In the genomic region with DNA sequence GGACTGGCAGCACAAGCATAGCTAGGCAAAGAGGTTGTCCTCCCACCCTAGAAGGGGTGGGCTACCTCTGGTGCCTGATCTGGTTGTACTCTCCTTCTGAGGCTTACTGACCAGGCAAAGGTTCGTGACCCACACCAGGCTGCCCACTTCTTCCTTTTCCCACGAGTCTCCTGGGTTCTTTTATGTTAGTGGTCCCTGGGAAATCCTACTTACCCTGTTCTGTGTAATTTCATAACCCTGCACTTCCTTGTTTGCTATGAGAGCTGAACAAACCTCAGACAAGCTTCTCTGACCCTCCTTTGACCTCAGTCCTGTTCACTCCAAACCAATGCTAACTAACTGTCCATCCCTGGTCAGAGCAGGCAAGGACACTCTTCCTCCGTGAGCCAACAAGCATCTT, we compare ENCODE assay signal across 13 mouse cellular contexts. TPM values are rescaled to one million over a fixed set of nuclear protein-coding genes. Genes with fewer than 3 reads are reported as not detected.
DNase-seq lines count a peak whose midpoint lies in the region; ATAC-seq and TF ChIP-seq lines count a peak whose summit lies in the region.
"Had no signal": no experiment of that assay in that cellular context is flagged by ENCODE, and none has a peak within 500 bp of the region (broad histone marks: within the 10 kb centered on the region; RNA-seq: fewer than 3 reads in every experiment).

No protein-coding gene starts in this region.

- no peak overlapping the region for H3K4me2 ChIP-seq in forebrain, embryonic 11.5 days (ENCODE audit: low read depth, low read length, severe bottlenecking)
- no peak overlapping the region for H3K4me2 ChIP-seq in kidney, postnatal 0 days (ENCODE audit: low read length)
- no peak overlapping the region for H3K4me2 ChIP-seq in embryonic facial prominence, embryonic 12.5 days (replicated peaks)
- no peak overlapping the region for H3K4me2 ChIP-seq in limb, embryonic 14.5 days (replicated peaks; ENCODE audit: low read depth, low read length, severe bottlenecking)

- H3K9ac ChIP-seq in forebrain, embryonic 11.5 days (ENCODE audit: low read length), result no peak overlapping the region
- H3K9ac ChIP-seq in kidney, postnatal 0 days (ENCODE audit: low read depth, low read length), result no peak overlapping the region
- H3K9ac ChIP-seq in embryonic facial prominence, embryonic 12.5 days, result no peak overlapping the region
- H3K9ac ChIP-seq in limb, embryonic 14.5 days (ENCODE audit: low read depth, low read length, severe bottlenecking), result no peak overlapping the region

- no peak for DNase-seq in forebrain, embryonic 10.5 days (ENCODE audit: extremely low spot score, low spot score)
- no peak for DNase-seq in forebrain, embryonic 11.5 days (ENCODE audit: low spot score)
- DNase-seq in kidney, postnatal 0 days (ENCODE audit: low spot score), result no peak
- DNase-seq in kidney, postnatal 36 days, result no peak
- DNase-seq in limb, embryonic 14.5 days (ENCODE audit: low spot score), result no peak
- DNase-seq in right cerebral cortex, postnatal 36 days (ENCODE audit: low spot score in 2 of 2), result no peak
- DNase-seq in thymus, postnatal 25 days, result no peak
- DNase-seq: adrenal gland, adult 8-10 months; cerebellum, adult 11 months; left cerebral cortex, postnatal 4 days; midbrain, embryonic 14.5 days; right cerebral cortex, postnatal 4 days had no signal

- H3K36me3 ChIP-seq in forebrain, embryonic 10.5 days (replicated peaks), result peaks cover 51% of the 10 kb centered on the region
- no peaks in the 10 kb centered on the region; the same call in 1 of the 2 replicates for H3K36me3 ChIP-seq in forebrain, embryonic 11.5 days (ENCODE audit: control insufficient read depth, insufficient read depth, low read length)
- H3K36me3 ChIP-seq in kidney, postnatal 0 days (ENCODE audit: insufficient read depth, low read length), result peaks cover 21% of the 10 kb centered on the region
- H3K36me3 ChIP-seq in embryonic facial prominence, embryonic 12.5 days, result peaks cover 18% of the 10 kb centered on the region
- H3K36me3 ChIP-seq in limb, embryonic 14.5 days (ENCODE audit: control insufficient read depth, insufficient read depth, low read length), result peaks cover 15% of the 10 kb centered on the region

- peak overlapping the region; percentile 57; the same call in 1 of the 2 replicates for H3K27ac ChIP-seq in forebrain, embryonic 10.5 days
- H3K27ac ChIP-seq in forebrain, embryonic 11.5 days (ENCODE audit: low read depth, low read length), result no peak overlapping the region
- peak overlapping the region; percentile 86 for H3K27ac ChIP-seq in kidney, postnatal 0 days
- H3K27ac ChIP-seq in embryonic facial prominence, embryonic 12.5 days, result peak overlapping the region; percentile 81
- H3K27ac ChIP-seq in limb, embryonic 14.5 days (replicated peaks; ENCODE audit: low read depth, low read length), result peak overlapping the region; percentile 78

- ATAC-seq in forebrain, embryonic 11.5 days (replicated peaks; ENCODE audit: low FRiP score), result no peak
- no peak for ATAC-seq in kidney, postnatal 0 days (replicated peaks; ENCODE audit: low FRiP score, low read depth)
- no peak for ATAC-seq in embryonic facial prominence, embryonic 12.5 days (ENCODE audit: insufficient number of reproducible peaks, insufficient read depth, low FRiP score, low TSS enrichment)
- ATAC-seq in limb, embryonic 14.5 days (ENCODE audit: low FRiP score, low read depth), result no peak

- peaks cover 58% of the 10 kb centered on the region for H3K4me1 ChIP-seq in forebrain, embryonic 10.5 days
- no peaks in the 10 kb centered on the region; the same call in 1 of the 2 replicates for H3K4me1 ChIP-seq in forebrain, embryonic 11.5 days (replicated peaks; ENCODE audit: control insufficient read depth, insufficient read depth, low read length)
- H3K4me1 ChIP-seq in kidney, postnatal 0 days (replicated peaks; ENCODE audit: insufficient read depth, low read length), result peaks cover 21% of the 10 kb centered on the region; the same call in 1 of the 2 replicates
- H3K4me1 ChIP-seq in embryonic facial prominence, embryonic 12.5 days, result peaks cover 62% of the 10 kb centered on the region
- peaks cover 76% of the 10 kb centered on the region for H3K4me1 ChIP-seq in limb, embryonic 14.5 days (ENCODE audit: control insufficient read depth, insufficient read depth, low read length)

- no peak overlapping the region for H3K4me3 ChIP-seq in forebrain, embryonic 10.5 days
- H3K4me3 ChIP-seq in forebrain, embryonic 11.5 days (ENCODE audit: low read depth, low read length), result no peak overlapping the region
- H3K4me3 ChIP-seq in kidney, postnatal 0 days (replicated peaks; ENCODE audit: low read depth, low read length), result no peak overlapping the region
- H3K4me3 ChIP-seq in embryonic facial prominence, embryonic 12.5 days, result no peak overlapping the region
- H3K4me3 ChIP-seq in limb, embryonic 14.5 days (replicated peaks; ENCODE audit: low read length), result no peak overlapping the region

- no peak for TF ChIP-seq CTCF in kidney, postnatal 0 days (IDR thresholded peaks at IDR 0.05; ENCODE audit: low read depth)

- H3K9me3 ChIP-seq in forebrain, embryonic 10.5 days, result no peaks in the 10 kb centered on the region
- no peaks in the 10 kb centered on the region for H3K9me3 ChIP-seq in forebrain, embryonic 11.5 days (ENCODE audit: control insufficient read depth, low read length)
- H3K9me3 ChIP-seq in kidney, postnatal 0 days (replicated peaks; ENCODE audit: low read length), result no peaks in the 10 kb centered on the region
- H3K9me3 ChIP-seq in embryonic facial prominence, embryonic 12.5 days, result no peaks in the 10 kb centered on the region
- no peaks in the 10 kb centered on the region for H3K9me3 ChIP-seq in limb, embryonic 14.5 days (ENCODE audit: control insufficient read depth, low read length)

- no peaks in the 10 kb centered on the region for H3K27me3 ChIP-seq in forebrain, embryonic 10.5 days (ENCODE audit: poor library complexity, severe bottlenecking)
- H3K27me3 ChIP-seq in forebrain, embryonic 11.5 days (ENCODE audit: control insufficient read depth, insufficient read depth, low read length), result no peaks in the 10 kb centered on the region
- no peaks in the 10 kb centered on the region for H3K27me3 ChIP-seq in kidney, postnatal 0 days (ENCODE audit: insufficient read depth, low read length)
- H3K27me3 ChIP-seq in embryonic facial prominence, embryonic 12.5 days, result no peaks in the 10 kb centered on the region
- no peaks in the 10 kb centered on the region for H3K27me3 ChIP-seq in limb, embryonic 14.5 days (ENCODE audit: control insufficient read depth, insufficient read depth, low read length)

- 80% methylated on average over 3 of the region's 3 CpGs for WGBS in forebrain, embryonic 10.5 days
- 77% methylated on average over 3 of the region's 3 CpGs for WGBS in forebrain, embryonic 11.5 days
- WGBS in kidney, postnatal 0 days, result 60% methylated on average over 3 of the region's 3 CpGs
- WGBS in embryonic facial prominence, embryonic 12.5 days, result 55% methylated on average over 3 of the region's 3 CpGs
- WGBS in limb, embryonic 14.5 days, result 49% methylated on average over 3 of the region's 3 CpGs

- TF ChIP-seq POLR2A in limb, embryonic 14.5 days (IDR thresholded peaks at IDR 0.05; ENCODE audit: borderline replicate concordance, extremely low read depth, insufficient read depth, insufficient read length), result no peak

RNA-seq across cellular contexts. Expression of a gene that starts 28.3 kb away (rescaled TPM):
- 0.12 and 0.21 TPM in 2 replicates for polyA plus RNA-seq in forebrain, embryonic 10.5 days (2016; fragmentation: Nextera tagmentation; extraction: Ambion mirVana)
- 0.86 and 1.1 TPM in 2 replicates for polyA plus RNA-seq in forebrain, embryonic 11.5 days (2014; fragmentation: Nextera tagmentation; extraction: Ambion mirVana)
- polyA plus RNA-seq in kidney, postnatal 0 days (2015; fragmentation: Nextera tagmentation; extraction: Ambion mirVana), result 18.5 and 26.9 TPM in 2 replicates
- 39.2 and 44.8 TPM in 2 replicates for polyA plus RNA-seq in embryonic facial prominence, embryonic 12.5 days (2016; fragmentation: Nextera tagmentation; extraction: Ambion mirVana)
- polyA plus RNA-seq in limb, embryonic 14.5 days (2012; rRNA removed), result 90.8 and 125 TPM in 2 replicates
- 21.4 and 24.6 TPM in 2 replicates for polyA plus RNA-seq in limb, embryonic 14.5 days (2014; fragmentation: Nextera tagmentation; extraction: Ambion mirVana)

RNA-seq across cellular contexts. Expression of a gene that starts 37.6 kb away (rescaled TPM):
- polyA plus RNA-seq in forebrain, embryonic 10.5 days (2016; fragmentation: Nextera tagmentation; extraction: Ambion mirVana), result 33.6 and 34.0 TPM in 2 replicates
- polyA plus RNA-seq in forebrain, embryonic 11.5 days (2014; fragmentation: Nextera tagmentation; extraction: Ambion mirVana), result 32.7 and 34.4 TPM in 2 replicates
- 26.6 and 28.3 TPM in 2 replicates for polyA plus RNA-seq in kidney, postnatal 0 days (2015; fragmentation: Nextera tagmentation; extraction: Ambion mirVana)
- polyA plus RNA-seq in embryonic facial prominence, embryonic 12.5 days (2016; fragmentation: Nextera tagmentation; extraction: Ambion mirVana), result 30.0 and 31.5 TPM in 2 replicates
- polyA plus RNA-seq in limb, embryonic 14.5 days (2012; rRNA removed), result 22.5 and 25.0 TPM in 2 replicates
- polyA plus RNA-seq in limb, embryonic 14.5 days (2014; fragmentation: Nextera tagmentation; extraction: Ambion mirVana), result 29.8 and 30.3 TPM in 2 replicates

RNA-seq across cellular contexts. Expression of a gene that starts 50.0 kb away (rescaled TPM):
- polyA plus RNA-seq in forebrain, embryonic 10.5 days (2016; fragmentation: Nextera tagmentation; extraction: Ambion mirVana), result 29.5 TPM in 2 replicates
- 21.8 and 24.0 TPM in 2 replicates for polyA plus RNA-seq in forebrain, embryonic 11.5 days (2014; fragmentation: Nextera tagmentation; extraction: Ambion mirVana)
- polyA plus RNA-seq in kidney, postnatal 0 days (2015; fragmentation: Nextera tagmentation; extraction: Ambion mirVana), result 26.3 TPM in 2 replicates
- polyA plus RNA-seq in embryonic facial prominence, embryonic 12.5 days (2016; fragmentation: Nextera tagmentation; extraction: Ambion mirVana), result 22.6 and 23.3 TPM in 2 replicates
- 30.0 and 46.6 TPM in 2 replicates for polyA plus RNA-seq in limb, embryonic 14.5 days (2012; rRNA removed)
- polyA plus RNA-seq in limb, embryonic 14.5 days (2014; fragmentation: Nextera tagmentation; extraction: Ambion mirVana), result 23.1 and 25.5 TPM in 2 replicates

RNA-seq across cellular contexts. Expression of a gene that starts 52.5 kb away (rescaled TPM):
- polyA plus RNA-seq in forebrain, embryonic 10.5 days (2016; fragmentation: Nextera tagmentation; extraction: Ambion mirVana), result 1.1 and 1.3 TPM in 2 replicates
- 1.0 and 1.1 TPM in 2 replicates for polyA plus RNA-seq in forebrain, embryonic 11.5 days (2014; fragmentation: Nextera tagmentation; extraction: Ambion mirVana)
- 4.2 and 4.6 TPM in 2 replicates for polyA plus RNA-seq in kidney, postnatal 0 days (2015; fragmentation: Nextera tagmentation; extraction: Ambion mirVana)
- polyA plus RNA-seq in embryonic facial prominence, embryonic 12.5 days (2016; fragmentation: Nextera tagmentation; extraction: Ambion mirVana), result 5.1 and 5.7 TPM in 2 replicates
- 3.4 and 3.9 TPM in 2 replicates for polyA plus RNA-seq in limb, embryonic 14.5 days (2012; rRNA removed)
- polyA plus RNA-seq in limb, embryonic 14.5 days (2014; fragmentation: Nextera tagmentation; extraction: Ambion mirVana), result 4.4 and 5.3 TPM in 2 replicates
